Mouse (Mus musculus): ENCODE results near the gene Ints7. TPM values are rescaled to one million over a fixed set of nuclear protein-coding genes. Genes with fewer than 3 reads are reported as not detected.

Gene Ints7
- total and polyA plus RNA-seq, 2 experiments, result 9.5 to 10.9 TPM

DNA sequence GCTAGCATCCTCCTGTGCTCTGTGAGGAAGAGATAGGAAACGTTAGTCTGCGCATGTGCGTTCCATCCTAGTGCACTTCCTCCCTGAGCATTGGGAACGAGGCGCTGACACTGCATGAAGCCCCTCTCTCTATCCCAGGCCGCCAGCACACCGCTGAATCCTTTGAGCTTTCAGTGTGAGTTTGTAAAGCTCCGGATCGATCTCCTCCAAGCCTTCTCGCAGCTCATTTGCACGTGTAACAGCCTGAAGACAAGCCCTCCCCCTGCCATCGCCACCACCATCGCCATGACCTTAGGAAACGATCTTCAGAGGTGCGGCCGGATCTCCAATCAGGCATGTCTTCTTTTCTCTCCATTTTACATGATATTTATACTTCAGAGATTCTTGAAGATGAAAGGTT, 37.4 kb downstream of the Ints7 start:
- Histone ChIP-seq H3K27ac (replicated peaks; ENCODE audit: insufficient read depth, low read depth, low read length) (no peak overlapping the region), H3K4me1 (ENCODE audit: control insufficient read depth, insufficient read depth, low read length) (no peaks in the 10 kb centered on the region), H3K79me2 (ENCODE audit: control insufficient read depth, insufficient read depth, low read length) (no peaks in the 10 kb centered on the region), H3K9ac (ENCODE audit: low read depth, low read length) (no peak overlapping the region), H3K4me3 (ENCODE audit: insufficient read depth, low read depth, low read length) (no peak overlapping the region), H3K27me3 (ENCODE audit: control insufficient read depth, insufficient read depth, low read length) (no peaks in the 10 kb centered on the region), H3K36me3 (ENCODE audit: control insufficient read depth, insufficient read depth, low read length) (peaks cover 52% of the 10 kb centered on the region)
- TF ChIP-seq CTCF (IDR thresholded peaks at IDR 0.05; ENCODE audit: low read depth, low read length) (no peak), POLR2A (IDR thresholded peaks at IDR 0.05; ENCODE audit: extremely low read depth, insufficient read depth, low read length) (no peak)
- 93% methylated on average over 16 of the region's 16 CpGs for WGBS
- no peak for DNase-seq (ENCODE audit: extremely low read depth, low read depth, low spot score)

DNA sequence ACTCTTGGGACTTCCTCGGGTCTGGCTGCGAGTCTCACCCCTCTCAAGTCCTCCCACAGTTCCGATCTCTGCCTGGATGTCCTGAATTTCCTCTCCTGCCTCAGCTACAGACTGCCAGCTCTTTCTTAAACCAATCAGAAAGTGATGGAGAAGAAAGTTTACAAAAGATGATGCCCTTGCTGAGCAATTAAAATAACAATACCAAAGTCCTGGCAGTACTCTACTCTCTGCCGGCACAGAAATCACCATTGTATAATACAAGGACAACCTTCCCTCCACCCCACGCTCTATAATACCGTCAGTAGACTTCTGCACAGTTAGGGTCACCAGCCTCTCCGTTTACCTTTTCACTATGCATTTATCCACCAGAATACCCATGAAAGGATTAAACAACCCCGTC, 40.8 kb downstream of the Ints7 start:
- Histone ChIP-seq H3K27ac (replicated peaks; ENCODE audit: insufficient read depth, low read depth, low read length) (no peak overlapping the region), H3K4me3 (ENCODE audit: insufficient read depth, low read depth, low read length) (no peak overlapping the region), H3K27me3 (ENCODE audit: control insufficient read depth, insufficient read depth, low read length) (no peaks in the 10 kb centered on the region), H3K9ac (ENCODE audit: low read depth, low read length) (no peak overlapping the region), H3K79me2 (ENCODE audit: control insufficient read depth, insufficient read depth, low read length) (no peaks in the 10 kb centered on the region), H3K36me3 (ENCODE audit: control insufficient read depth, insufficient read depth, low read length) (peaks cover 48% of the 10 kb centered on the region), H3K4me1 (ENCODE audit: control insufficient read depth, insufficient read depth, low read length) (peaks cover 1% of the 10 kb centered on the region; the same call in 1 of the 2 replicates)
- no peak for TF ChIP-seq CTCF (IDR thresholded peaks at IDR 0.05; ENCODE audit: low read depth, low read length)
- no peak for TF ChIP-seq POLR2A (IDR thresholded peaks at IDR 0.05; ENCODE audit: extremely low read depth, insufficient read depth, low read length)
- no peak for DNase-seq (ENCODE audit: extremely low read depth, low read depth, low spot score)
- 96% methylated on average over 8 of the region's 8 CpGs for WGBS

DNA sequence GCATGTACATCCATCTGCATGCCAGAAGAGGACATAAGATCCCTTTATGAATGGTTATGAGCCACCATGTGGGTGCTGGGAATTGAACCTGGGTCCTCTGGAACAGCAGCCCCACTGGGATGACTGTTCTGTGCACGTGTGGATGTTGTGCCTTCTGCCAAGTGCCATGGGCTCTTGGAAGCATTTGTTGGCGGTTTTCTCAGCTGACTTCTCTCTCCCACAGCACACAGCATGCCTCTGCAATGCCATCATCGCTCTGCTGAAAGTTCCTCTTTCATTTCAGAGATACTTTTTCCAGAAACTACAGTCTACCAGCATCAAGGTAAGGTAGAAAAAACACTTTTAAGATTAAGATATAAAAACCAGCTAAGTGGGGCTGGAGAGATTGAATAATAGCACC, 42.2 kb downstream of the Ints7 start:
- no peak overlapping the region for H3K27ac ChIP-seq (replicated peaks; ENCODE audit: insufficient read depth, low read depth, low read length)
- no peak for TF ChIP-seq POLR2A (IDR thresholded peaks at IDR 0.05; ENCODE audit: extremely low read depth, insufficient read depth, low read length)
- TF ChIP-seq CTCF (IDR thresholded peaks at IDR 0.05; ENCODE audit: low read depth, low read length), result no peak
- 89% methylated on average over 3 of the region's 3 CpGs for WGBS

DNA sequence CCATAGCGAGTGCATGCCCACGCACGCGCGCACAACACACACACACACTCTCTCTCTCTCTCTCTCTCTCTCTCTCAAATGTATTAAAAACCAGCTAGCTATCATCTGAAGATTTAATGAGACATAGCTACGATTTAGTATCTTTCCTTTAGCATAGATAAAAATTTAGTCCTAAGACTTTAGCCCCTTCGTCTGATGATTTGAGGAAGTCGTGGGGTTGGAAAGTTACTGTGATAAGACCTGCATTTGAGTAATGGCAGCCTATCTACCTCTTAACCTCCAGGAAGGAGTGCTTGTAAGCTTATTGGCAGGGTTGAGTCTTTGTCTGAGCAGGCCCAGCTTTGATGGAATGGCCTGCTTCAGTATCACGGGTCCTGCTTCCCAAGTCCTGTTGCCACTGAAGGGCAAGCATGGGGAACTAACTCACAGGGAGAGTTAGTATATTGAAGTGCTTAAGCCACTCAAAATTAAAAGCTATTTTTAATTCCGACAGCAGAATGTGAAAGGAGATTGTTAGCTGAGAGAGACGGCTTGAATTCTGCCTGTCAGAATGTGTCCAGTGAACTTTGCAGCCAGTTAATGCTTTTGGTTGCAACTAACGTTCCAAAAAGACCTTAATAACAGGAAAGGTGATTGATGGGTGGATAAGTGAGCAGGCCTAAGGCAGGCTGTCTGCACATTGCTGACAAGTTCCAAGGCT, 42.8 kb downstream of the Ints7 start:
- TF ChIP-seq POLR2A (IDR thresholded peaks at IDR 0.05; ENCODE audit: extremely low read depth, insufficient read depth, low read length) (no peak), CTCF (IDR thresholded peaks at IDR 0.05; ENCODE audit: low read depth, low read length) (no peak)
- H3K79me2 ChIP-seq (ENCODE audit: control insufficient read depth, insufficient read depth, low read length), result no peaks in the 10 kb centered on the region
- H3K27ac ChIP-seq (replicated peaks; ENCODE audit: insufficient read depth, low read depth, low read length), result no peak overlapping the region
- no peak for DNase-seq (ENCODE audit: extremely low read depth, low read depth, low spot score)
- H3K27me3 ChIP-seq (ENCODE audit: control insufficient read depth, insufficient read depth, low read length), result no peaks in the 10 kb centered on the region
- H3K9ac ChIP-seq (ENCODE audit: low read depth, low read length), result no peak overlapping the region
- peaks cover 2% of the 10 kb centered on the region; the same call in 1 of the 2 replicates for H3K4me1 ChIP-seq (ENCODE audit: control insufficient read depth, insufficient read depth, low read length)
- H3K4me3 ChIP-seq (ENCODE audit: insufficient read depth, low read depth, low read length), result no peak overlapping the region
- H3K36me3 ChIP-seq (ENCODE audit: control insufficient read depth, insufficient read depth, low read length), result peaks cover 34% of the 10 kb centered on the region
- WGBS, result 95% methylated on average over 12 of the region's 12 CpGs

More for the DNA sequence above, 42.2 kb downstream of the Ints7 start:
- no peak for DNase-seq (ENCODE audit: extremely low read depth, low read depth, low spot score)
- Histone ChIP-seq H3K36me3 (ENCODE audit: control insufficient read depth, insufficient read depth, low read length) (peaks cover 41% of the 10 kb centered on the region), H3K4me3 (ENCODE audit: insufficient read depth, low read depth, low read length) (no peak overlapping the region), H3K4me1 (ENCODE audit: control insufficient read depth, insufficient read depth, low read length) (peaks cover 2% of the 10 kb centered on the region; the same call in 1 of the 2 replicates), H3K9ac (ENCODE audit: low read depth, low read length) (no peak overlapping the region), H3K79me2 (ENCODE audit: control insufficient read depth, insufficient read depth, low read length) (no peaks in the 10 kb centered on the region), H3K27me3 (ENCODE audit: control insufficient read depth, insufficient read depth, low read length) (no peaks in the 10 kb centered on the region)

DNA sequence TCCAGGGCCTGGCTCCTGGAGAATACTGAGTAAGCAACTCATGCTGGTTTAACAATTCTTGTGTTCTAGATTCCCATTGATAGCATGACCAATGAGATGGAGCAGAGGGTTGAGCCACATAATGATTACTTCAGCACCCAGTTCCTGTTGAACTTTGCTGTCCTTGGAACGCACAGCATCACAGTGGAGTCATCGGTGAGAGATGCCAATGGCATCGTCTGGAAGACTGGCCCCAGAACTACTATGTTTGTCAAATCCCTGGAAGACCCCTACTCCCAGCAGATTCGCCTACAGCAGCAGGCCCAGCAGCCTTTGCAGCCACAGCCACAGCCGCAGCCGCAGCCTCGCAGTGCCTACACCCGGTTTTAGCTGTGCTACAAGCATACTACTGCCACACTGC, 45.7 kb downstream of the Ints7 start:
- TF ChIP-seq POLR2A (IDR thresholded peaks at IDR 0.05; ENCODE audit: extremely low read depth, insufficient read depth, low read length) (no peak), CTCF (IDR thresholded peaks at IDR 0.05; ENCODE audit: low read depth, low read length) (no peak)
- DNase-seq (ENCODE audit: extremely low read depth, low read depth, low spot score), result peak; percentile 55
- peaks cover 18% of the 10 kb centered on the region for H3K36me3 ChIP-seq (ENCODE audit: control insufficient read depth, insufficient read depth, low read length)

DNA sequence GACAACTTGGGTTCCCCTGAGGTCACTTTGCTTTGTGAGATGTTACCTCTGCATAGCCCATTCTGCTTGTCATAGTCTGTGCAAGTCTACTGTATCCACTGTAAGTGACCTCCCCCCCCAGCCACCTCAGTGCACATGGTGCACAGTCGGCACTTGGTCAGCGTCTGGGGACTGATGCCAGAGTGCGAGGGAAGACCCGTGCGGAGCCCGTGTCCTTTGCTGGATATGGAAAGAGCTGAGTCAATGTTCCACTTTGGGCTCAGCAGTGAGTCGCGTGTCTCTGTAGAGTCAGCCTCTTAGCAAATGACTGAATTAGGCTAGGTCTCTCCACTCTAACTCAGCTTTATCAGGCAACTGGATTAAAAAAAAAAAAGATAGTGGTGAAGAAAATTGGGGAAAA, 47.4 kb downstream of the Ints7 start:
- peaks cover 8% of the 10 kb centered on the region for H3K36me3 ChIP-seq (ENCODE audit: control insufficient read depth, insufficient read depth, low read length)
- H3K27ac ChIP-seq (replicated peaks; ENCODE audit: insufficient read depth, low read depth, low read length), result no peak overlapping the region
- TF ChIP-seq POLR2A (IDR thresholded peaks at IDR 0.05; ENCODE audit: extremely low read depth, insufficient read depth, low read length), result no peak
- no peak for TF ChIP-seq CTCF (IDR thresholded peaks at IDR 0.05; ENCODE audit: low read depth, low read length)
- no peaks in the 10 kb centered on the region for H3K79me2 ChIP-seq (ENCODE audit: control insufficient read depth, insufficient read depth, low read length)
- H3K4me1 ChIP-seq (ENCODE audit: control insufficient read depth, insufficient read depth, low read length), result peaks cover 4% of the 10 kb centered on the region; the same call in 1 of the 2 replicates
- 80% methylated on average over 8 of the region's 8 CpGs for WGBS
- H3K27me3 ChIP-seq (ENCODE audit: control insufficient read depth, insufficient read depth, low read length), result no peaks in the 10 kb centered on the region
- no peak overlapping the region for H3K9ac ChIP-seq (ENCODE audit: low read depth, low read length)
- H3K4me3 ChIP-seq (ENCODE audit: insufficient read depth, low read depth, low read length), result no peak overlapping the region
- no peak for DNase-seq (ENCODE audit: extremely low read depth, low read depth, low spot score)

More for the DNA sequence above, 45.7 kb downstream of the Ints7 start:
- Histone ChIP-seq H3K27ac (replicated peaks; ENCODE audit: insufficient read depth, low read depth, low read length) (no peak overlapping the region), H3K27me3 (ENCODE audit: control insufficient read depth, insufficient read depth, low read length) (no peaks in the 10 kb centered on the region), H3K4me1 (ENCODE audit: control insufficient read depth, insufficient read depth, low read length) (peaks cover 2% of the 10 kb centered on the region; the same call in 1 of the 2 replicates), H3K79me2 (ENCODE audit: control insufficient read depth, insufficient read depth, low read length) (no peaks in the 10 kb centered on the region), H3K9ac (ENCODE audit: low read depth, low read length) (no peak overlapping the region), H3K4me3 (ENCODE audit: insufficient read depth, low read depth, low read length) (no peak overlapping the region)
- WGBS, result 70% methylated on average over 8 of the region's 8 CpGs

Measured in liver, adult 2 months (tissue).